Mouse (Mus musculus): ENCODE results near the gene 2310034C09Rik.

GRCm38 (mm10) chr16:88786786-88787185, 28.1 kb downstream of the 2310034C09Rik start:
- TF ChIP-seq CTCF (IDR thresholded peaks at IDR 0.05; ENCODE audit: low read depth) (no peak), EP300 (IDR thresholded peaks at IDR 0.05; ENCODE audit: low read depth) (no peak)

Data from liver, postnatal 0 days (tissue).